Mouse (Mus musculus): ENCODE measurements around the gene Exoc8. TPM values are rescaled to one million over a fixed set of nuclear protein-coding genes. Genes with fewer than 3 reads are reported as not detected.

Exoc8 gene
- polyA plus RNA-seq, 1 experiment from 2014 or later, result 10.5 TPM

GRCm38 (mm10) chr8:124898251-124898905 is 873 bp upstream of the Exoc8 start:
- H3K36me3 ChIP-seq, result peaks cover 75% of the 10 kb centered on the region
- H3K27me3 ChIP-seq (replicated peaks), result no peaks in the 10 kb centered on the region
- no peak for ATAC-seq
- H3K9ac ChIP-seq, result peak overlapping the region; percentile 93
- H3K4me2 ChIP-seq, result peak overlapping the region; percentile 99
- peak overlapping the region; percentile 98 for H3K4me3 ChIP-seq
- H3K4me1 ChIP-seq, result peaks cover 50% of the 10 kb centered on the region
- 2% methylated on average over 31 of the region's 31 CpGs for WGBS (ENCODE audit: insufficient replicate concordance)
- no peaks in the 10 kb centered on the region for H3K9me3 ChIP-seq (replicated peaks)
- H3K27ac ChIP-seq, result peak overlapping the region; percentile 93

- Histone ChIP-seq H3K27me3 (replicated peaks) (no peaks in the 10 kb centered on the region), H3K4me1 (peaks cover 44% of the 10 kb centered on the region), H3K36me3 (peaks cover 72% of the 10 kb centered on the region), H3K9me3 (replicated peaks) (no peaks in the 10 kb centered on the region), H3K27ac (peak overlapping the region; percentile 93), H3K4me3 (peak overlapping the region; percentile 98), H3K9ac (peak overlapping the region; percentile 93), H3K4me2 (peak overlapping the region; percentile 99)
- peak; percentile 56 for ATAC-seq
- 2% methylated on average over 58 of the region's 60 CpGs for WGBS (ENCODE audit: insufficient replicate concordance)
These were observed 696 bp downstream of the Exoc8 start for GRCm38 (mm10) chr8:124896632-124897385.

GRCm38 (mm10) chr8:124896010-124896631 is 1.4 kb downstream of the Exoc8 start:
- Histone ChIP-seq H3K9ac (peak overlapping the region; percentile 93), H3K36me3 (peaks cover 74% of the 10 kb centered on the region), H3K27ac (0 out of 2 replicates have a peak overlapping the region, but pooled peaks have one; percentile 93)

GRCm38 (mm10) chr8:124892596-124892995 is 4.9 kb downstream of the Exoc8 start:
- Histone ChIP-seq H3K9me3 (replicated peaks) (peaks cover 7% of the 10 kb centered on the region; the same call in 1 of the 2 replicates), H3K27ac (no peak overlapping the region), H3K4me3 (no peak overlapping the region), H3K36me3 (peaks cover 85% of the 10 kb centered on the region), H3K27me3 (replicated peaks) (no peaks in the 10 kb centered on the region), H3K4me2 (no peak overlapping the region), H3K4me1 (peaks cover 39% of the 10 kb centered on the region), H3K9ac (no peak overlapping the region)
- no peak for ATAC-seq
- 77% methylated on average over 3 of the region's 3 CpGs for WGBS (ENCODE audit: insufficient replicate concordance)

More at GRCm38 (mm10) chr8:124896010-124896631, 1.4 kb downstream of the Exoc8 start:
- Histone ChIP-seq H3K4me2 (peak overlapping the region; percentile 99), H3K4me1 (peaks cover 45% of the 10 kb centered on the region), H3K27me3 (replicated peaks) (no peaks in the 10 kb centered on the region), H3K4me3 (peak overlapping the region; percentile 98), H3K9me3 (replicated peaks) (no peaks in the 10 kb centered on the region)
- WGBS (ENCODE audit: insufficient replicate concordance), result 83% methylated on average over 26 of the region's 26 CpGs
- no peak for ATAC-seq

- H3K4me1 ChIP-seq, result peaks cover 8% of the 10 kb centered on the region
- no peaks in the 10 kb centered on the region for H3K27me3 ChIP-seq (replicated peaks)
- H3K27ac ChIP-seq, result no peak overlapping the region
- 83% methylated on average over 5 of the region's 5 CpGs for WGBS (ENCODE audit: insufficient replicate concordance)
- H3K4me2 ChIP-seq, result no peak overlapping the region
- H3K9me3 ChIP-seq (replicated peaks), result peaks cover 7% of the 10 kb centered on the region; the same call in 1 of the 2 replicates
- H3K36me3 ChIP-seq, result peaks cover 98% of the 10 kb centered on the region
- no peak overlapping the region for H3K4me3 ChIP-seq
- ATAC-seq, result no peak
- no peak overlapping the region for H3K9ac ChIP-seq
These were observed 9.1 kb downstream of the Exoc8 start for GRCm38 (mm10) chr8:124888385-124888784.

GRCm38 (mm10) chr8:124878946-124879526 is 18.5 kb downstream of the Exoc8 start:
- Histone ChIP-seq H3K9ac (no peak overlapping the region), H3K4me1 (0 out of 2 replicates have a peak, but pooled peaks cover 9% of the 10 kb centered on the region), H3K27me3 (replicated peaks) (no peaks in the 10 kb centered on the region), H3K36me3 (peaks cover 100% of the 10 kb centered on the region), H3K27ac (no peak overlapping the region), H3K9me3 (replicated peaks) (no peaks in the 10 kb centered on the region), H3K4me2 (no peak overlapping the region), H3K4me3 (no peak overlapping the region)
- WGBS (ENCODE audit: insufficient replicate concordance), result 73% methylated on average over 10 of the region's 10 CpGs
- ATAC-seq, result peak; percentile 22; the same call in 1 of the 2 replicates

- 73% methylated on average over 5 of the region's 5 CpGs for WGBS (ENCODE audit: insufficient replicate concordance)
- H3K4me3 ChIP-seq, result no peak overlapping the region
- H3K27me3 ChIP-seq (replicated peaks), result no peaks in the 10 kb centered on the region
- ATAC-seq, result no peak
- no peak overlapping the region for H3K4me2 ChIP-seq
- no peak overlapping the region for H3K9ac ChIP-seq
- H3K9me3 ChIP-seq (replicated peaks), result no peaks in the 10 kb centered on the region
- H3K27ac ChIP-seq, result no peak overlapping the region
- H3K4me1 ChIP-seq, result 0 out of 2 replicates have a peak, but pooled peaks cover 9% of the 10 kb centered on the region
- H3K36me3 ChIP-seq, result peaks cover 100% of the 10 kb centered on the region
These were observed 19.4 kb downstream of the Exoc8 start for GRCm38 (mm10) chr8:124878141-124878540.

GRCm38 (mm10) chr8:124872690-124873089 is 24.8 kb downstream of the Exoc8 start:
- Histone ChIP-seq H3K27ac (no peak overlapping the region), H3K27me3 (replicated peaks) (no peaks in the 10 kb centered on the region), H3K4me3 (no peak overlapping the region), H3K36me3 (peaks cover 84% of the 10 kb centered on the region), H3K4me1 (peaks cover 30% of the 10 kb centered on the region; the same call in 1 of the 2 replicates), H3K9ac (no peak overlapping the region), H3K9me3 (replicated peaks) (no peaks in the 10 kb centered on the region), H3K4me2 (no peak overlapping the region)
- 63% methylated on average over 5 of the region's 5 CpGs for WGBS (ENCODE audit: insufficient replicate concordance)
- ATAC-seq, result no peak

GRCm38 (mm10) chr8:124872081-124872480 is 25.4 kb downstream of the Exoc8 start:
- Histone ChIP-seq H3K9me3 (replicated peaks) (no peaks in the 10 kb centered on the region), H3K9ac (no peak overlapping the region), H3K4me1 (peaks cover 36% of the 10 kb centered on the region), H3K4me3 (no peak overlapping the region), H3K27me3 (replicated peaks) (no peaks in the 10 kb centered on the region), H3K36me3 (peaks cover 84% of the 10 kb centered on the region), H3K4me2 (no peak overlapping the region), H3K27ac (no peak overlapping the region)
- 0 out of 2 replicates have a peak, but pooled peaks have one; percentile 30 for ATAC-seq
- 86% methylated on average over 7 of the region's 7 CpGs for WGBS (ENCODE audit: insufficient replicate concordance)

- no peak overlapping the region for H3K4me3 ChIP-seq
- H3K4me1 ChIP-seq, result peaks cover 42% of the 10 kb centered on the region
- no peak overlapping the region for H3K27ac ChIP-seq
- no peak for ATAC-seq
- no peak overlapping the region for H3K4me2 ChIP-seq
- H3K9ac ChIP-seq, result no peak overlapping the region
- WGBS (ENCODE audit: insufficient replicate concordance), result 82% methylated on average over 7 of the region's 7 CpGs
- H3K27me3 ChIP-seq (replicated peaks), result no peaks in the 10 kb centered on the region
- H3K36me3 ChIP-seq, result peaks cover 79% of the 10 kb centered on the region
- no peaks in the 10 kb centered on the region for H3K9me3 ChIP-seq (replicated peaks)
These were observed 26.0 kb downstream of the Exoc8 start for GRCm38 (mm10) chr8:124871474-124871873.

GRCm38 (mm10) chr8:124869708-124870107 is 27.8 kb downstream of the Exoc8 start:
- H3K4me1 ChIP-seq, result peaks cover 60% of the 10 kb centered on the region
- WGBS (ENCODE audit: insufficient replicate concordance), result 83% methylated on average over 6 of the region's 6 CpGs
- ATAC-seq, result no peak
- peaks cover 71% of the 10 kb centered on the region for H3K36me3 ChIP-seq
- no peak overlapping the region for H3K4me2 ChIP-seq
- no peak overlapping the region for H3K9ac ChIP-seq
- no peaks in the 10 kb centered on the region for H3K9me3 ChIP-seq (replicated peaks)
- H3K27me3 ChIP-seq (replicated peaks), result no peaks in the 10 kb centered on the region
- H3K4me3 ChIP-seq, result no peak overlapping the region
- H3K27ac ChIP-seq, result no peak overlapping the region

Data from liver, embryonic 12.5 days (tissue).